Mouse (Mus musculus) forebrain, postnatal 0 days (tissue): ENCODE measurements around the gene Gm26620. TPM values are rescaled to one million over a fixed set of nuclear protein-coding genes. Genes with fewer than 3 reads are reported as not detected.

Experiments used
- ATAC-seq: fragments of 200-750 bp; cut with Nextera tagmentation; 2 replicates; pipeline ENCODE4 v1.8.0; 2017; ENCODE audit warnings: mild to moderate bottlenecking, moderate library complexity
- DNase-seq: peaks from one replicate; pipeline ENCODE4 v3.0.0-alpha.2; 2015
- H3K27ac ChIP-seq: fragments of 300-500 bp; sonication (generic); 2 replicates; pipeline ENCODE4 v1.5.1; 2014; ENCODE audit warnings: low read depth, mild to moderate bottlenecking, antibody characterized with exemption, low read length, moderate library complexity, mixed read lengths
- H3K27me3 ChIP-seq: fragments of 300-500 bp; sonication (generic); 2 replicates; pipeline ENCODE4 v1.6.1; 2014; ENCODE audit warnings: mild to moderate bottlenecking, low read length, mixed read lengths; ENCODE audit not compliant: insufficient read depth
- H3K36me3 ChIP-seq: fragments of 300-500 bp; sonication (generic); 2 replicates; pipeline ENCODE4 v1.6.1; 2014; ENCODE audit warnings: mild to moderate bottlenecking, moderate library complexity; ENCODE audit not compliant: insufficient read depth
- H3K4me1 ChIP-seq: fragments of 300-500 bp; sonication (generic); 2 replicates; pipeline ENCODE4 v1.6.1; 2014; ENCODE audit warnings: antibody characterized with exemption; ENCODE audit not compliant: insufficient read depth
- H3K4me2 ChIP-seq: fragments of 300-500 bp; sonication (generic); 2 replicates; pipeline ENCODE4 v1.6.1; 2014; ENCODE audit warnings: low read depth, mild to moderate bottlenecking, moderate library complexity
- H3K4me3 ChIP-seq: fragments of 300-500 bp; sonication (generic); 2 replicates; pipeline ENCODE4 v1.5.1; 2014; ENCODE audit warnings: low read depth, low read length, mixed read lengths
- H3K9ac ChIP-seq: fragments of 300-500 bp; sonication (generic); 2 replicates; pipeline ENCODE4 v1.6.1; 2014; ENCODE audit warnings: mild to moderate bottlenecking
- H3K9me3 ChIP-seq: fragments of 300-500 bp; sonication (generic); 2 replicates; pipeline ENCODE4 v1.6.1; 2016; ENCODE audit warnings: low read length
- CTCF ChIP-seq: sonication (generic); IDR thresholded peaks from 2 replicates; pipeline ENCODE4 v1.5.1; 2016; ENCODE audit warnings: antibody characterized with exemption, control low read depth, low read depth
- WGBS: fragments of 180-500 bp; shearing (Covaris S2); extraction: QIAGEN DNeasy Blood & Tissue Kit; methylation state at CpG from one replicate; pipeline ENCODE4 v1.1.7; 2014; 5-methylcytosine and 5-hydroxymethylcytosine counted together
- polyA plus RNA-seq: library from polyadenylated mRNA; unstranded; fragments of >200 nt; fragmentation: Nextera tagmentation; extraction: Ambion mirVana; gene quantifications from 2 replicates; pipeline ENCODE4 v1.2.1, GENCODE M21; 2015
- total RNA-seq: library from RNA; depleted of rRNA; stranded (reverse); fragments of >200 nt; gene quantifications from 2 replicates; pipeline ENCODE4 v1.2.3, GENCODE M21; 2014

Gm26620 gene
- total and polyA plus RNA-seq, 2 experiments from 2014 or later: 0.48 to 2.4 TPM

GRCm38 (mm10) chr1:170900799-170901467, 16.1 kb downstream of the Gm26620 start:
- no peaks in the 10 kb centered on the region for H3K9me3 ChIP-seq
- no peak overlapping the region for H3K4me2 ChIP-seq
- DNase-seq (peak; percentile 84), ATAC-seq (peak; percentile 27; the same call in 1 of the 2 replicates)
- no peaks in the 10 kb centered on the region for H3K27me3 ChIP-seq
- no peak overlapping the region for H3K4me3 ChIP-seq
- H3K36me3 ChIP-seq: no peaks in the 10 kb centered on the region
- no peaks in the 10 kb centered on the region for H3K4me1 ChIP-seq
- no peak overlapping the region for H3K9ac ChIP-seq
- peak; percentile 60 for TF ChIP-seq CTCF
- no peak overlapping the region for H3K27ac ChIP-seq
- 34% methylated on average over 10 of the region's 10 CpGs for WGBS

GRCm38 (mm10) chr1:170901536-170902238, 16.8 kb downstream of the Gm26620 start:
- H3K4me3 ChIP-seq: no peak overlapping the region

GRCm38 (mm10) chr1:170903485-170903884, 18.6 kb downstream of the Gm26620 start:
- H3K27me3 ChIP-seq: peaks cover 7% of the 10 kb centered on the region
- H3K9ac ChIP-seq: no peak overlapping the region
- H3K36me3 ChIP-seq: no peaks in the 10 kb centered on the region
- 78% methylated on average over 5 of the region's 5 CpGs for WGBS
- H3K27ac ChIP-seq: no peak overlapping the region
- H3K4me2 ChIP-seq: no peak overlapping the region
- DNase-seq: no peak
- H3K9me3 ChIP-seq: no peaks in the 10 kb centered on the region
- ATAC-seq: no peak
- no peak for TF ChIP-seq CTCF
- no peak overlapping the region for H3K4me3 ChIP-seq
- no peaks in the 10 kb centered on the region; the same call in 1 of the 2 replicates for H3K4me1 ChIP-seq

More at GRCm38 (mm10) chr1:170901536-170902238, 16.8 kb downstream of the Gm26620 start:
- no peak overlapping the region for H3K27ac ChIP-seq
- no peaks in the 10 kb centered on the region for H3K36me3 ChIP-seq
- H3K4me1 ChIP-seq: no peaks in the 10 kb centered on the region
- H3K4me2 ChIP-seq: 0 out of 2 replicates have a peak overlapping the region, but pooled peaks have one; percentile 21
- ATAC-seq (peak; percentile 80), DNase-seq (peak; percentile 91)
- no peaks in the 10 kb centered on the region for H3K27me3 ChIP-seq
- H3K9ac ChIP-seq: no peak overlapping the region
- peak; percentile 85 for TF ChIP-seq CTCF
- H3K9me3 ChIP-seq: no peaks in the 10 kb centered on the region
- WGBS: 29% methylated on average over 10 of the region's 10 CpGs

GRCm38 (mm10) chr1:170907111-170907455, 22.2 kb downstream of the Gm26620 start:
- DNase-seq: peak; percentile 30
- Histone ChIP-seq H3K36me3 (no peaks in the 10 kb centered on the region), H3K9ac (peak overlapping the region; percentile 58; the same call in 1 of the 2 replicates), H3K4me3 (peak overlapping the region; percentile 56), H3K9me3 (no peaks in the 10 kb centered on the region), H3K4me1 (no peaks in the 10 kb centered on the region; the same call in 1 of the 2 replicates), H3K27ac (no peak overlapping the region), H3K27me3 (peaks cover 23% of the 10 kb centered on the region), H3K4me2 (peak overlapping the region; percentile 95)
- WGBS: 19% methylated on average over 11 of the region's 11 CpGs
- TF ChIP-seq CTCF: no peak
- ATAC-seq: no peak

GRCm38 (mm10) chr1:170907456-170908191, 22.8 kb downstream of the Gm26620 start:
- Histone ChIP-seq H3K4me1 (no peaks in the 10 kb centered on the region; the same call in 1 of the 2 replicates), H3K36me3 (no peaks in the 10 kb centered on the region), H3K27me3 (peaks cover 23% of the 10 kb centered on the region), H3K4me2 (peak overlapping the region; percentile 95), H3K9me3 (no peaks in the 10 kb centered on the region), H3K27ac (no peak overlapping the region), H3K4me3 (peak overlapping the region; percentile 56), H3K9ac (peak overlapping the region; percentile 58)
- peak; percentile 71 for DNase-seq
- peak; percentile 90 for ATAC-seq
- TF ChIP-seq CTCF: no peak; the same call in 1 of the 2 replicates
- 2% methylated on average over 71 of the region's 71 CpGs for WGBS

- 5% methylated on average over 21 of the region's 21 CpGs for WGBS
- H3K4me2 ChIP-seq: peak overlapping the region; percentile 95
- H3K27ac ChIP-seq: no peak overlapping the region
- peaks cover 23% of the 10 kb centered on the region for H3K27me3 ChIP-seq
- TF ChIP-seq CTCF: no peak
- H3K4me1 ChIP-seq: no peaks in the 10 kb centered on the region; the same call in 1 of the 2 replicates
- peak overlapping the region; percentile 56 for H3K4me3 ChIP-seq
- DNase-seq (peak; percentile 8), ATAC-seq (peak; percentile 69)
- peak overlapping the region; percentile 58 for H3K9ac ChIP-seq
- no peaks in the 10 kb centered on the region for H3K9me3 ChIP-seq
- no peaks in the 10 kb centered on the region for H3K36me3 ChIP-seq
These were observed 23.5 kb downstream of the Gm26620 start for GRCm38 (mm10) chr1:170908341-170908740.
